Mouse (Mus musculus) urinary bladder, postnatal 36 days (tissue): ENCODE data around the gene Rad51b.

Experiments used
- DNase-seq, 2 experiments: peaks; one replicate each; pipeline ENCODE4 v3.0.0; 2022; ENCODE audit warnings: low spot score in 2 of 2, mixed read lengths in 1 of 2

Rad51b gene

GRCm38 (mm10) chr12:79648812-79649700 is 352.0 kb downstream of the Rad51b start:
- no peak for DNase-seq

DNA sequence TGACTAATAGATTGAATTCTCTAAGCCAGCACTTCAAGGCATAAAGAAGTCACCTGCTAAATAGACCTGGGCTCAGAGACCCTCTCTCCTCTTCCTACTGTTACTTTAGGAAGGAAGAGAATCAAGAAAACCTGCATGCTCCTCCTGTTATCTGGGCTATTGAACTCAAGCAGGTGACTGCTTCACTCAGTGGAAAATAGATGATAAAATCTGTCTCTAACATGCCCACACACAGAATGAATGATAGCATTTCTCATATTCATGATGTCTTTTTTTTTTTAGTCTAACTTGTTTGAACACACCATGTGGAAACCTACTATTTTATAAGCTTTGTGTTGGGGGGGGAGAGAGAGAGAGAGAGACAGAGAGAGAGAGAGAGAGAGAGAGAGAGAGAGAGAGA is 352.7 kb downstream of the Rad51b start:
- no peak for DNase-seq

- DNase-seq, result no peak
Observed at GRCm38 (mm10) chr12:79655138-79655537, 358.1 kb downstream of the Rad51b start.

DNA sequence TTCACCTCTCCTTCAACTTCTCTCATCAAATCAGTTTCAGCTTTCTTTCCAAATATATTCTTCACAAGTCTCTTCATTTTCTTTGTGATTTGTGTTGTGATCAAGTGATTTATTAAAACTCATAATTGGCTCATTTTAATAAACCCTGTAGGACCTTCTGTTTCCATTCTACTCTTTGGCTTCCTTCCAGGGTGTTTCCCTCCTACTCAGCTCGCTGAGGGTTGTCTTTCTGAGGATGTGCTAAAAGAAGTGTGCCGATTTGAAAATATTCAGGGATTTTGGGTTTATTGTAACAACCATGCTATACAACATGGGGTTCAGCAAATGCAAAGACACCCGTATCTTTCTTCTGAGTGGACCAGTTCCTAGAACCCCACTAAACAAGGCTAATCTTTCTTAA is 361.8 kb downstream of the Rad51b start:
- no peak for DNase-seq

GRCm38 (mm10) chr12:79661270-79661669 is 364.2 kb downstream of the Rad51b start:
- DNase-seq, result no peak

DNA sequence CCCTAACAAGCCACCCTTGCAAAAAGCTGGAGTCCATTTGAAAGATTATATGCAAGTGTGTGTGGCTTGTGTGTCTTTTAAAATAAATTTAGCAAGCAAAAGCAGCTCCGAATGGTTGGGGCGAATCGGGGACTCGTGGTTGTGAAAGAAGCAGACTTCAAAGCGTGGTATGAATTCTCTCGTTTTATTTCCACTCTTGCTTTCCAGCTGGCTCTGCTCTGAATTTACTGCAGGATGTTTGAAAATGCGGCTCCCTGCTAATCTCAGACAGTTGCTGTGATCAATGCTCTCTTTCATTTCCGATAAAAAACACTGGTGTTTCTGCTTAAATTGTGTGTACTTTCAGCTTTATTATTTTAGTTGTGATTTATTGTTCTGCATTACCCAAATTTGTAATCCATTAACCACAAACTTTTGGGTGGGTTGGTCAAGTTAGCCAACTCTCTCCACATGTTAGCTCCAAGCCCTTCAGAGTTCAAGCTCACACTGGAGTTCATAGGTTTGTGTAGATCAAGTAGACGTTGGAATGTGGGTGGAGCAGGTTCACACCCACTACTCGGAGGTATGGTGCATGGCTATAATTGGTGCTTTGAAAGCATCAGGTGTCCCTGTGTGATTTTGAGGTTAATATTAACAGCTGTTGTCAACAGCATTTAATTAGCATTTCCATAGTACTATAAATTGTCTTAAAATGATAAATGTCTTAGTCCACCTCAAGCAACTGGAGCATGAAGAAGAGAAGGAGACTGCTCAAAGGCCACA is 366.2 kb downstream of the Rad51b start:
- DNase-seq, result peak in 1 of 2 experiments; percentile 49

GRCm38 (mm10) chr12:79663893-79664574 is 367.0 kb downstream of the Rad51b start:
- DNase-seq, result no peak

GRCm38 (mm10) chr12:79674846-79675439 is 377.9 kb downstream of the Rad51b start:
- no peak for DNase-seq

DNA sequence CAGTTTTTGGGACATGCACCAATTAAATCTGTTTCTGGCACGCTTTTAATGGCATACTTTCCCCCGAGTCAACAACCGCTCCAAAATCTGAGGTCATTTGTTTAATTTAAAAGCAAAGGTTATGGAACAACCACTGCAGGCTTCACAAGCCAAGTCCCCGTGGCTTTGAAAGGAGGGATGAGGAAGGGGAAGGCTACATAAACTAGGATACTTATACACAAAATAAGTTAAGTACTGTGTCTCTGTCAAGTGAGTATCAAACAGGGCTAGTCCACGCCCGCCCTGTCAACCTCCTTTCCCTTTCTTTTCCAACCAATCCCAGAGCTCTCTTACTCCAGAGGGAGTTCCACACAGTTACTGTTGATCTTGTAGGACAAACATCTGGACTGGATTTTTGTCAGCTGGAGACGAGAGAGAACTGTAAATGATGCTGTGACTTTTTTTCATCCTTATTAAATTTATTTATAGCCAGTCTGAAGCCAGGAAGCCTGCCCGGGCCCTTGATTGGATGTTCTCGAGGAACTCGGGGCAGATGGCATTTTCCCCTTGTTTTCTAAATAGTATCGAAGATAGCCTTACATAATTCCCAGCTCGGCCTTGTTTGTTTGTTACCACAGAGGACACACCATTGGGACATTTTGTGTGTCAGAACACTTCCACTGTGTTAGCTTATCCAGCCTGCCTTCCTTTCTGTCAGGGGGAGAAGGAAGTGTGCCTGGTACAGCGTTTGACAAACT is 378.5 kb downstream of the Rad51b start:
- peak; percentile 37 to 54 for DNase-seq

DNA sequence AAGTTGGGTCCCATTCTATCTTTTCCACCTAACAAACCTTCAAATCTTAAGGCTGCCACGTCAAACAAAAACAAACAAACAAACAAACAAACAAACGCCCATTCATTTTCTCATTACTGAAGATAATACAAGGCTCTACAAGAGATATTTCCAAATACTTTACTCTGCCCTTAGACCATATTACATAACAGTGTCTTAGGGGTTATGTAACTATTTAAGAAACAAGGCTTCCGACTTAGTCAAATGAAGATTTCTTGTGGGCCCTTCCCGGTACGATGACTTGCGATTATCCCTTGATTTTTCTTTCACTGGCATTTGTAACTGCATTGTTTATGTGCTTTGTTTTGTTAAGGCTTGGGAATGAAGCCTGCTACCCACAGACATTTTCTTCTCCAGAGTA is 379.2 kb downstream of the Rad51b start:
- DNase-seq, result no peak

DNA sequence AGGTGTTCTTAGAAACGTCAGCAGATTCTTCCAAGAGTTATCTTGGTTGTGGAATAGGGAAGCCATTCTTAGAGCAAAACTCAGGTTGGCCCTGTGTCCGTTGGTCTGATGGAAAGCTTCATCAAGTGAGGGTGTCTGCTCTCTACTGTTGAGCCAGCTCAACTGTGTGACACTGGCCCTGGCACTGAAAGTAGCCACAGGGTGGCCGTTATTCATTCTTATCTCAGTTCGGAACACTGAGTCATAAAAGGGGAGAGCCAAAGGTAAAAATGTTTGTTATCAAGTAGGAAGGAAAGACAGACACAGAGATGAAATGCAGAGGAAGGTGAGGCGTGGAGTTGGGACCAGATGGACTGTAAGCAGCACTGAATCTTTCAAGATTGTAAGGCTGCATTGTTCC is 379.8 kb downstream of the Rad51b start:
- no peak for DNase-seq

- no peak for DNase-seq
Observed at GRCm38 (mm10) chr12:79679251-79679901, 382.3 kb downstream of the Rad51b start.

DNA sequence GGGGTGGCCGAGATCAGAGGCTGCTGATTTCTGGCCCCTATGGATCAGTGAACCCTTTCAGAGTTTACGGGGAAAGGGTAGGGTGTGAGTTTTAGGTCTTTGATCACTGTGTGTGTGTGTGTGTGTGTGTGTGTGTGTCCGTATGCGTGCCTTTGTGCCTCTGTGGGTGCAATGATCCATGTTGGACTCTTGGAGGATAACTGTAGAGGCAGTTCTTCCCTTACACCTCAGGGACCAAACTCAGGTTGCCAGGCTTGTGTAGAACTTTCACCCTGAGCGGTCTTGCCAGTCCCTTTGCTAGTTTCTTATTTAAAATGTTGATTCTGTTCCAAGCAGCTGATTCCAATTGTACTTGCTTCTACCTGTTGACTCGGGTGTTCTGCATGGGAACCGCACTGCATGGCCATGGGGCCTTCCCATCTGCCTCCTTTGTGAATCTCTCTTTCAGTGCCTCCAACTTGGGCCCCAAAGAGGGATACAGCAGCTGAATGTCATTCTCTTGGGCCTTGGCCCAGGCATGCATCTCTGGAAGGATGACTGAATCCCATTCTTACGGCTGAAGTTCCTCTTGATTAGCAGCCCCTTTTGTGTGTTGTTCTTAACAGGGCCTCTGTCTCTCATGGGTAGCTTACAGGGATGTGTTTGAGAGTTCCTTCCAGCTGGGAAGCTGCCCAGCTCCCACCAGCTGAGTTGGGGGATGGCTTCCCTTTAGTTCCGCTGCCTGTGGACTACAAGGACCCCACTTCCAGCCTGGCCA is 383.0 kb downstream of the Rad51b start:
- DNase-seq, result no peak

DNA sequence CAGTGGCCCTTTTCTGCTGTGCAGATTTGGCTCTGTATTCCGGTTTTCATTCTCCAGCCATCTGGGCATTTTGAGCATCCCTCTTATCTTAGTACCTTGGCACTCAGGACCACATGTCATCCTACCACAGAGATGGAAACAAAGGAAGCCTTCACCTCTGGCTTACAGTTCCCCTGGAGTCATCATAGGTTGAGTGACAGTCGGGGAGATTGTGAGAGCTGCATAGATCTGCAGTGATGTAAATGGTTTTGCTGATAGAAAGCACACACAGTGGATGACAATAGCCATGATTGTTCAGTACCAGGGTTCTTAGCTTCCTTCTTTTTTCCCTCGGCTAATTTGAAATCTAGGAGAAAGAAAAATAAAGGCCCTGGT is 383.6 kb downstream of the Rad51b start:
- DNase-seq, result no peak

DNA sequence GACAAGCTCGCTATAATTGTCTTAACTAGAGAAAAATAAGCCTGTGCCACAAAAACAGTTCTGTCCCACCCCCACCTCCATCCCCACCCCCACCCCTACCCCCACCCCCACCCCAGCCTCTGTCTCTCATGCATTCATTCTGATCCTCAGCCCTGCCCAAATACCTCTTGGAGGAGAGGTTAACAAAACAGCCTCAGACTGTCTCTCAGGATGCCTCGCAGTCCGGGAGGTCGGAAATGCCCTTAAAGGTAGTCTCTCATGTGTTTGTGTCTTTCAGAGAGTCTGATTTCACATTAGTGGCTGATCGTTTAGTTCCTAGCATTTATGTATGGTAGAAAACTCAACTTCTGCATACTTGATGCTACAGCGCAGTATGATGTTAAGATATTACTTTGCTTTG is 384.5 kb downstream of the Rad51b start:
- no peak for DNase-seq

GRCm38 (mm10) chr12:79683350-79683749 is 386.3 kb downstream of the Rad51b start:
- DNase-seq, result no peak

DNA sequence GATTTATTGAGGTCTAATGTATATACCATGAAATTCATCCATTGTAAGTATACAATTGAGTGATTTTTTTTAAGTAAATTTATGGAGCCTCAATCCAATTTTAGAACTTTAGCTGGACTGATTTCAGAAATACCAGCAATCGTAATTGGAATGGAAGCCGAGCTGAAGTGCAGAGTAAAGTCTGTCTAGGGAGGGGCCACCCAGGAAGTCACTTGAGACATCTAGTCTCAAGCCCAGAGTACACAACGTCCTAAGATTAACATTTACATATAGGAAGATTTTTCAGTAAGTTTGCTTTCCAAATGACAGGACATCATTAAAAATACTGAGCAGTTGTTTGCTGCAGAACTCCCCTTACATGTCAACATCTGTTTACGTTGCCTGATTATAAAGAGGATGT is 386.7 kb downstream of the Rad51b start:
- no peak for DNase-seq

GRCm38 (mm10) chr12:79684338-79684737 is 387.3 kb downstream of the Rad51b start:
- no peak for DNase-seq

DNA sequence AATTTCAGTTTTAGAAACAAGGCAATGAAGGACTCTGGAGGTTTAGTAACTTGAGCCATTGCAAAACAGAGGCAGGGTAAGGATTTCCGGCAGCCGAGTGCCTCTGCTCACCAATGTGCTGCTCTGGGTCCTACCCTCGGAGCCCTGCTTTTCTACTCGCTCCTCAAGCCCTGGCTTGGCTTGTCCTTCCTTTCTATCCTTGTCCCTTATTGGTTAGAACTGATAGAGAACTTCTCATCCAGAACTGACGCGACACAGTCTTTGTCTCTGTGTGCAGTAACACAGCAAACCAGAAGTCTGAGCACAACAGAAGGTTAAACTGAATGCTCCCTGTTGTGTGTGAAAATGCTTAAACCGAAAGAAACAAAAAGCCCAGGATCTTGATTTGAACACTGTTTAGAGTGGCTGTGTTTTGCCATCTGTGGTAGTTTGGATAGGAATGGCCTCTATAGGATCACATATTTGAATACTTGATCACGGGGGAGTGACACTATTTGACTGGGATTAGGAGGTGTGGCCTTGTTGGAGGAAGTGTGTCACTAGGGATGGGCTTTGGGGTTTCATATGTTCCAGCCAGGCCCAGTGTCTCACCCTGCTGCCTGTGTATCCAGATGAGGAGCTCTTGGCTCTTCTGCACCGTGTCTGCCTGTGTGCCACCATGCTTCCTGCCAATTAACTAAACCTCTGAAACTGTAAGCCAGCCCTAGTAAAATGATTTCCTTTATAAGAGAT is 389.7 kb downstream of the Rad51b start:
- DNase-seq, result no peak
